Mouse (Mus musculus) kidney, postnatal 10 days (tissue): ENCODE measurements around the gene Gm973.

ENCODE experiments used
- DNase-seq: peaks from one replicate; pipeline ENCODE4 v3.0.0; 2021; ENCODE audit warnings: mixed read lengths

Gm973 gene

GRCm38 (mm10) chr1:59492432-59492831 is 23.6 kb upstream of the Gm973 start:
- no peak for DNase-seq

GRCm38 (mm10) chr1:59495970-59496369 is 20.1 kb upstream of the Gm973 start:
- no peak for DNase-seq

DNA sequence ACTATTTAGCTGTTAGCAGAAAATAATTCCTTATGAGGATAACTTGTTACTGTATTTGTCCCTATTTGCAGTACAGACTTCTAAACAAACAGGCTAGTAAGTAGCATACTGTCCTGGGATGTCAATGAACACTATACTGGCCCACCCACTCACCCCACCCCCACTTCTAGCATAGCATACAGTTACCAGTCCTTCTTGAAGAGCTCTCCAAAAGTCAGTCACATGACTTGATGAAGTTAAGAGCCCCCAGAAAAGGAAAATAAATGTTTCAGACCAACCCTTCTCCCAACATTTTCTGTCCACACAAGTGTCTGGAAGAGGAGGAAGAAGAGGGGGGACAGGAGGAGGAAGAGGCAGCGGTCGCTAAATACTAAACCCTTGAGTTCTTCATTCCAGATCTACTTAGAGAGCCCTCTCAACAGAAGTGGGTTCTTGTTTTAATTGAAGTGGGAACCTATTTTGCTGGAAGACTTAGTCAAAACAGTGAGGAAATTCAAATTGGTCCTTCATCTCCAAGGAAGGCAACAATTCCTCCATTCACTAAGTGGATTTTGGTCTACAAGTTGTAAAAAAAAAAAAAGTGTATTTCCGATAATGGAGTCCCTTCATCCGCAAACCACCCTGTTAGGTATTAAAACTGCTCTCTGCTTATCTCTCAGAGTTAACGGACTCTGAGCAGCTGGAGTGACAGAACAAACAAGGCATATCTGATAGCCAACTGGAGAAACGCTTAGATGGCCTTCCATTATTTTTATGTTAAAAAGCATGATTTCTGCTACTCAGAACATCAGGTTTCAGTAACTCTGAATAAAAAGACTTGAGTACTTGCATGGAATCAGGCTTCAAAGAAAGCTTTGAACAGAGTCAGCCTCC is 18.1 kb upstream of the Gm973 start:
- DNase-seq = no peak

- DNase-seq = no peak
Observed at GRCm38 (mm10) chr1:59499327-59499726, 16.7 kb upstream of the Gm973 start.

DNA sequence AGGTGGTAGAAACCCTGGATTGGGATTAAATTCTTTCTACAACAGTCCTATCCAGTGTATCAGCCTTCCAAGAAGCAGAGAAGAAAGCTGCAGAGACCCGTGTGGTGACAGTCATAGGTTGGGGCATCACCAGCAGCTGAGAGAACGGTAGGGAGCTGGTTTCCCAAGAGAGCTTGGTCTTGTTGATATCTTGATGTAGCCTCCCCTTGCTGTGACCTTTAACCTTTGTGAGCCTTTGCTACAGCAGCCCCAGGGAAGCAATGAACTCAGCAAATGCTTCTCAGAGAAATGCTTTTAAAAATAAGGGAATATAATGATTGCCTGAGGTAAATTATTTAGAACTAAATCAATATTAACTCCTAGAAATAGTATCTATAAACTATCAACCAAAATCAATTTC is 13.7 kb upstream of the Gm973 start:
- no peak for DNase-seq

GRCm38 (mm10) chr1:59503659-59504301 is 12.3 kb upstream of the Gm973 start:
- no peak for DNase-seq

- no peak for DNase-seq
Observed at GRCm38 (mm10) chr1:59504302-59504700, 11.8 kb upstream of the Gm973 start.

DNA sequence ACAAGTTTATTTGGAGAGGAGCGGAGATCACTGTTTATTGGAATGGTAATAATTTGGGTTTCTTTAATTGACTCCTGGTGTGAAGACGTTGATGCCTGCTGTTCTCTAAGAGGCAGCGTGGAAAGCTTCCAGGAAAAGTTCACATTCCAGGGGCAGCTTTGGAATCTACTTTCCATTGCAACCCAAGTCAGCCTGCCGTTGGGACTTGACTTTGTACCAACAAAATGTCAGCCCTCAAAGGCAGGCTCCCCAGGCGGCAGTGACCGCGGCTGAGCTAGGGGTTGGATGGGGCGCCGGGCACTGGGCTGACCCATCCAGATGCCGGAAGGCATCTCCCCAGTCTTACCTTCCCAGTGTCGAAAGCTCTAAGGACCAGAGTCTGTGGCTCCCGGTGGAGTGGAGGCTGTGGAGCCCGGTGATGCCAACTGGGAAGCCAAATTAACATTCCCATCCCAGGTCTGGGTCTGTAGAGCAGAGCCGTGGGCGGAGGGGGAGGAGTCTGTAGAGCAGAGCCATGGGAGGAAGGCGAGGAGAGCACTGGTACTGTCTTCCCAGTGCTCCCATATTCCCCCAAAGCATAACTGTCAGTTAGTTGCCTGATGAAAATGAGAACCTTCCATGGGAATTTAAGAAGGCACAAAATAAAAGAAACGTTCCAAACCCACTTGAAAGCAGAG is 7.5 kb upstream of the Gm973 start:
- DNase-seq = peak; percentile 30

GRCm38 (mm10) chr1:59511566-59512270 is 4.3 kb upstream of the Gm973 start:
- DNase-seq = no peak

GRCm38 (mm10) chr1:59520226-59520837 is 4.3 kb downstream of the Gm973 start:
- DNase-seq = no peak

DNA sequence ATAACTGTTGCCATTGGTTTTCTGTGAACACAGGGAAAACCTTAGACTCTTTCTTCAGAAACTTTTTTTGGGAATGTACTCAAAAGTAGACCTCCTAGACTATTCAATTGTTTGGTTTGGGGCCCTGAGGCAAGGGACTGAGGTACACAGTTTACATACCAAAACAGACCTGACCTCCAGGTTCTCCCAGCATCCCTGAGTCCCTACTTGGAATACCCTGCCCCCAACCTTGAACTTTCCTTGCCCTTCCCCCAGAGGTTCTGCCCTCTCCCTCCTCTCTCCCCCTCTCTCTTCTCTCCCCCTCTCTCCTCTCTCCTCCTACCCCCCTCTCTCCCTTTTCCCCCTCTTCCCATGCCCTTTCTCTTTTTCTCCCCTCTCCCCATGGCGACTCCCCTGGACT is 6.4 kb downstream of the Gm973 start:
- DNase-seq = no peak

GRCm38 (mm10) chr1:59523378-59523958 is 7.4 kb downstream of the Gm973 start:
- DNase-seq = no peak

- DNase-seq = no peak
Observed at GRCm38 (mm10) chr1:59524071-59524470, 8.0 kb downstream of the Gm973 start.

- no peak for DNase-seq
Observed at GRCm38 (mm10) chr1:59524759-59525158, 8.7 kb downstream of the Gm973 start.

DNA sequence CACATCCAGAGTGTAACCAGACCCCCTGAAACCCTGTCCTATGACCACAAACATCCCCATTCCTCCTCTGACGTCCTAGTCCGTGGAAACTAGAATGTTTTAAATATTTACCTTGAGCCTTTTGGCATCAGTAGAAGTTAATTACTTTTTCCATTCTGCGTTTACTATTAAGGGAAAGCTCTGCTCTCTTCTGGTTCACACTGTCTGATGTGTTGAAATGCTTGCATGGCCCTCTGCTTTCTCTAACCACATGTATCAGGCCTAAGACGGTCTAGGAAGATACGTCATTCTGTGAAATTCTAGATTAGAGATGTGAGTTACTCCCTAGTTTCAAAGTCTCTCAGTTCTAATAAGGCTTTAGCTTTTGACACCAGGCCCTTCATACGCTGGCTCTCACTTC is 11.2 kb downstream of the Gm973 start:
- no peak for DNase-seq

DNA sequence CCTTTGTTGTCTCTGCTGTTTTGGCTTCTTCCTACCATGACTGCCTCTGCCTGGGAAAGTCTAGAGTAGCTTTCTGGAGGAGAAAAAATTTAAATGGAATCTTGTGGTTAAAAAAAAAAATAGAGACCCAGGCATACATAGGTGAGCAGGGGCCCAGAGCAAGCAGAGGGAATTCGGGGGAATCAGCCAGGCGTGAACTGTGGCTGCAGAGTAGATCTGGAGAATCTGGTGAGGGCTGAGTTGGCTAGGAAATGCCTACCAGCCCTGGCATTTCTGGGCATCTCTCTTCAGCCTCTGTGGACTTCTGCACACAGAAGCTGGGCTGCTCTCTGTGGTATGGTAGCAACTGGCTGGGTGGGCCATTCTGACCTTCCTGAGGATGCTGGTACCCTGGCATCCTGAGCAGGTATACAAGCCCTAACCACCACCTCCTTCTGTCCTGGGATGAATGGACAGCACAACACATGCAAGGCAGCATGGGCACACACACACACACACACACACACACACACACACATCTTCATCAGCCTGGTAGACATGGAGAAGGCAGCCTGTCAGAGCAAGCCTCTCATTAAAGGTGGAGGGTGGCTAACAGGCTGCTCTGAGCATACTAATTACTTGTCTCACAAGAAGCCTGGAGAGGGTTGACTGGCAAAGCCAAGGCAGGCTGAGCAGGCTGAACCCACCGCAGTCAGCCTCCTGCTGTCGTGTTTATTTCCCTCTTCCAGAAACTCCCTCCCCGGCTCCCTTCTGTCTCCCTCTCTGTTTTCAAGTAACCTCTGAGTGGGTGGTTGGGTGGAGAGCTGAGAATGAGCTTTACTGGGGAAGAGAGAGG is 19.1 kb downstream of the Gm973 start:
- no peak for DNase-seq

GRCm38 (mm10) chr1:59538381-59538780 is 22.3 kb downstream of the Gm973 start:
- no peak for DNase-seq

GRCm38 (mm10) chr1:59540537-59541148 is 24.6 kb downstream of the Gm973 start:
- no peak for DNase-seq

- DNase-seq = no peak
Observed at GRCm38 (mm10) chr1:59541271-59542020, 25.4 kb downstream of the Gm973 start.

DNA sequence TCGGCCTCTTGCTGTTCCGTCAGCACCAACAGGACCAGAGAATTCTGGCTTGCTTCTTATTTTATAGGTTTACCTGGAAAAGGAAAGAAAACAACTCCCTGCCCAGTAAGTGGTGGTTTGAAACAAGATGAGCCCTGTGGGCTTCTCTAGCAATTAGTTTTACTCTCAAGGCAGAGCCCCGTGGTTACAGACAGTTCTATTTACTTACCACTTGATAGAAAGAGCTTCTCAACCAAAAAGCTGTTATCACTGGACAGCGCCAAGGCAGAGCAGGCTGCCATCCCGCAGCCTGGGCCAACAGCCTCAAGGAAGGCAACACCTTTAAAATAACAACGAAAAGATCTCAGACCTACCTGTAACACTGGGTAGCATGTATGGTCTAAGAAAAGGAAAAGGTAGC is 26.2 kb downstream of the Gm973 start:
- DNase-seq = no peak
